ENCODE assay signal across 9 mouse cellular contexts in the genomic region with DNA sequence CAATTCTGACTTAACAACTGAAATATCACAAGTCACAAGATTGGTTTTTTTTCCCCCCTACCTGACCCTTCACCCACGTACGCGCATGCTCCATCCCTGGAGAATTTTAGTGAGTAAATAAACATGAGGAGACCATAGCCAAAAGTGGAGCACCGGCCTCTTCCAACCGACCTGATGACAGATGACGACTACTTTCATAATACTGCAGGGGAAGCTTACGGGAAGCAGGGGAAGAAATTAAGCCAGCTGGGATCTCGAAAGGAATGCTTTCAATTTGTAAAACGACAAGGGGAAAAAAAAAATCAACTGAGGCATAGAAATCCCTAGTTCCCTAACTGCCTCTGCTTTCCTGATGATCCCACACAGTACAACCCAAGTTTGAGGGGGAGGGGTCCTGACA. TPM values are rescaled to one million over a fixed set of nuclear protein-coding genes. Genes with fewer than 3 reads are reported as not detected.
A peak's percentile ranks its signal among the peaks of the same experiment; 100 is the strongest.
DNase-seq lines count a peak whose midpoint lies in the region; ATAC-seq and TF ChIP-seq lines count a peak whose summit lies in the region.
"Had no signal": no experiment of that assay in that cellular context is flagged by ENCODE, and none has a peak within 500 bp of the region (broad histone marks: within the 10 kb centered on the region; RNA-seq: fewer than 3 reads in every experiment).

No protein-coding gene starts in this region.

- peak overlapping the region; percentile 98 for H3K9ac ChIP-seq in heart, embryonic 13.5 days
- H3K9ac ChIP-seq in hindbrain, embryonic 13.5 days, result peak overlapping the region; percentile 95
- peak overlapping the region; percentile 85 for H3K9ac ChIP-seq in midbrain, embryonic 12.5 days (replicated peaks)

- H3K27ac ChIP-seq in heart, embryonic 13.5 days (replicated peaks), result peak overlapping the region; percentile 99
- H3K27ac ChIP-seq in bone marrow macrophage, adult 2 months (ENCODE audit: insufficient read depth, low read depth, low read length), result no peak overlapping the region
- peak overlapping the region; percentile 40; the same call in 1 of the 2 replicates for H3K27ac ChIP-seq in hindbrain, embryonic 13.5 days
- no peak overlapping the region for H3K27ac ChIP-seq in midbrain, embryonic 12.5 days (replicated peaks)

- no peak for ATAC-seq in heart, embryonic 13.5 days (ENCODE audit: extremely low read depth, insufficient number of reproducible peaks, low FRiP score, low TSS enrichment)
- ATAC-seq in hindbrain, embryonic 13.5 days (ENCODE audit: low FRiP score), result no peak
- no peak for ATAC-seq in midbrain, embryonic 12.5 days (ENCODE audit: low FRiP score, low read depth)

- no peaks in the 10 kb centered on the region for H3K9me3 ChIP-seq in heart, embryonic 13.5 days
- no peaks in the 10 kb centered on the region for H3K9me3 ChIP-seq in hindbrain, embryonic 13.5 days
- no peaks in the 10 kb centered on the region for H3K9me3 ChIP-seq in midbrain, embryonic 12.5 days

- DNase-seq in heart, postnatal 4 days, result no peak
- no peak for DNase-seq in left cerebral cortex, adult 9 months (ENCODE audit: low spot score in 2 of 2)
- no peak for DNase-seq in layer of hippocampus, adult 18-20 months (ENCODE audit: low spot score in 2 of 2)
- DNase-seq in layer of hippocampus, postnatal 14 days (ENCODE audit: low spot score in 2 of 2), result no peak

- TF ChIP-seq POLR2A in bone marrow macrophage, adult 2 months (IDR thresholded peaks at IDR 0.05; ENCODE audit: borderline replicate concordance, low read depth, low read length), result no peak

- H3K36me3 ChIP-seq in heart, embryonic 13.5 days, result peaks cover 4% of the 10 kb centered on the region; the same call in 1 of the 2 replicates
- H3K36me3 ChIP-seq in hindbrain, embryonic 13.5 days, result no peaks in the 10 kb centered on the region
- no peaks in the 10 kb centered on the region for H3K36me3 ChIP-seq in midbrain, embryonic 12.5 days

- peak overlapping the region; percentile 91 for H3K4me2 ChIP-seq in heart, embryonic 13.5 days
- H3K4me2 ChIP-seq in hindbrain, embryonic 13.5 days, result peak overlapping the region; percentile 89
- peak overlapping the region; percentile 76 for H3K4me2 ChIP-seq in midbrain, embryonic 12.5 days (replicated peaks)

- 2% methylated on average over 9 of the region's 9 CpGs for WGBS in heart, embryonic 13.5 days
- under 1% methylated on average over 9 of the region's 9 CpGs for WGBS in hindbrain, embryonic 13.5 days
- 2% methylated on average over 9 of the region's 9 CpGs for WGBS in midbrain, embryonic 12.5 days

- H3K4me3 ChIP-seq in heart, embryonic 13.5 days, result peak overlapping the region; percentile 94
- peak overlapping the region; percentile 58 for H3K4me3 ChIP-seq in bone marrow macrophage, adult 2 months (ENCODE audit: insufficient read depth, low read length)
- peak overlapping the region; percentile 96 for H3K4me3 ChIP-seq in hindbrain, embryonic 13.5 days
- peak overlapping the region; percentile 84 for H3K4me3 ChIP-seq in midbrain, embryonic 12.5 days

- H3K4me1 ChIP-seq in heart, embryonic 13.5 days, result peaks cover 43% of the 10 kb centered on the region
- peaks cover 5% of the 10 kb centered on the region for H3K4me1 ChIP-seq in bone marrow macrophage, adult 2 months (ENCODE audit: control insufficient read depth, insufficient read depth, low read length)
- H3K4me1 ChIP-seq in hindbrain, embryonic 13.5 days (replicated peaks), result peaks cover 47% of the 10 kb centered on the region
- peaks cover 22% of the 10 kb centered on the region for H3K4me1 ChIP-seq in midbrain, embryonic 12.5 days

- TF ChIP-seq CTCF in bone marrow macrophage, adult 2 months (IDR thresholded peaks at IDR 0.05; ENCODE audit: low read depth, low read length), result no peak

- H3K27me3 ChIP-seq in heart, embryonic 13.5 days (replicated peaks), result no peaks in the 10 kb centered on the region
- H3K27me3 ChIP-seq in hindbrain, embryonic 13.5 days, result no peaks in the 10 kb centered on the region
- no peaks in the 10 kb centered on the region for H3K27me3 ChIP-seq in midbrain, embryonic 12.5 days

RNA-seq across cellular contexts. Expression of gene Ube4b, which starts 1.8 kb away (rescaled TPM):
- 29.9 and 32.3 TPM in 2 replicates for polyA plus RNA-seq in heart, embryonic 13.5 days (2015; fragmentation: Nextera tagmentation; extraction: Ambion mirVana)
- 10 to 100 TPM; 59.9 to 61.8 TPM for total RNA-seq in heart, postnatal 4 days (2021)
- polyA plus RNA-seq in bone marrow macrophage, adult 2 months (2012; ENCODE audit: insufficient read depth, insufficient read length, missing spikeins), result 49.6 and 54.5 TPM in 2 replicates
- 56.5 and 59.5 TPM in 2 replicates for polyA plus RNA-seq in hindbrain, embryonic 13.5 days (2015; fragmentation: Nextera tagmentation; extraction: Ambion mirVana)
- polyA plus RNA-seq in midbrain, embryonic 12.5 days (2016; fragmentation: Nextera tagmentation; extraction: Ambion mirVana), result 78.2 and 81.7 TPM in 2 replicates
- total RNA-seq in layer of hippocampus, adult 18-20 months (2021), result 100 to 1,000 TPM; 102 to 108 TPM
- 100 to 1,000 TPM; 107 to 110 TPM for total RNA-seq in layer of hippocampus, postnatal 14 days (2021)

RNA-seq across cellular contexts. Expression of gene Rbp7, which starts 30.0 kb away (rescaled TPM):
- polyA plus RNA-seq in heart, embryonic 13.5 days (2015; fragmentation: Nextera tagmentation; extraction: Ambion mirVana), result 3.6 and 3.9 TPM in 2 replicates
- 10 to 100 TPM; 38.9 to 39.6 TPM for total RNA-seq in heart, postnatal 4 days (2021)
- polyA plus RNA-seq in bone marrow macrophage, adult 2 months (2012; ENCODE audit: insufficient read depth, insufficient read length, missing spikeins), result not detected in 2 replicates
- polyA plus RNA-seq in hindbrain, embryonic 13.5 days (2015; fragmentation: Nextera tagmentation; extraction: Ambion mirVana), result not detected in 2 replicates
- polyA plus RNA-seq in midbrain, embryonic 12.5 days (2016; fragmentation: Nextera tagmentation; extraction: Ambion mirVana), result not detected in 2 replicates
- total RNA-seq in layer of hippocampus, adult 18-20 months (2021), result not detected
- not detected for total RNA-seq in layer of hippocampus, postnatal 14 days (2021)
- total RNA-seq: neutrophil, adult 5-6 weeks had no signal

RNA-seq across cellular contexts. Expression of gene Tmem274, which starts 52.4 kb away (rescaled TPM):
- 0.51 TPM in 1 of 2 replicates, not detected in the other for polyA plus RNA-seq in heart, embryonic 13.5 days (2015; fragmentation: Nextera tagmentation; extraction: Ambion mirVana)
- not detected for total RNA-seq in heart, postnatal 4 days (2021)
- not detected in 2 replicates for polyA plus RNA-seq in bone marrow macrophage, adult 2 months (2012; ENCODE audit: insufficient read depth, insufficient read length, missing spikeins)
- polyA plus RNA-seq in hindbrain, embryonic 13.5 days (2015; fragmentation: Nextera tagmentation; extraction: Ambion mirVana), result 0.69 TPM in 1 of 2 replicates, not detected in the other
- 0.31 and 0.41 TPM in 2 replicates for polyA plus RNA-seq in midbrain, embryonic 12.5 days (2016; fragmentation: Nextera tagmentation; extraction: Ambion mirVana)
- total RNA-seq in layer of hippocampus, adult 18-20 months (2021), result not detected
- not detected for total RNA-seq in layer of hippocampus, postnatal 14 days (2021)
- total RNA-seq: neutrophil, adult 5-6 weeks had no signal

Comparison
In these comparisons a context has a peak if more than half of its experiments do, and no peak if none do; other contexts are left out.
1. H3K27ac ChIP-seq: peak in heart, embryonic 13.5 days (single experiment) and hindbrain, embryonic 13.5 days (single experiment); none in bone marrow macrophage, adult 2 months (single experiment) and midbrain, embryonic 12.5 days (single experiment).
2. Peak in every context shown above with its lines, with median percentiles within 50 percentile points of each other: H3K4me2 ChIP-seq, H3K4me3 ChIP-seq and H3K9ac ChIP-seq.